Mouse (Mus musculus): ENCODE results near the gene Ccnt1. TPM values are rescaled to one million over a fixed set of nuclear protein-coding genes. Genes with fewer than 3 reads are reported as not detected.
"Not testable (repeated sequence)": the region's sequence is repeated elsewhere in the genome, so short reads cannot be mapped to it uniquely, and the experiment has no call there.

The Ccnt1 gene
- polyA plus RNA-seq, 1 experiment from 2014 or later, result 55.8 TPM

DNA sequence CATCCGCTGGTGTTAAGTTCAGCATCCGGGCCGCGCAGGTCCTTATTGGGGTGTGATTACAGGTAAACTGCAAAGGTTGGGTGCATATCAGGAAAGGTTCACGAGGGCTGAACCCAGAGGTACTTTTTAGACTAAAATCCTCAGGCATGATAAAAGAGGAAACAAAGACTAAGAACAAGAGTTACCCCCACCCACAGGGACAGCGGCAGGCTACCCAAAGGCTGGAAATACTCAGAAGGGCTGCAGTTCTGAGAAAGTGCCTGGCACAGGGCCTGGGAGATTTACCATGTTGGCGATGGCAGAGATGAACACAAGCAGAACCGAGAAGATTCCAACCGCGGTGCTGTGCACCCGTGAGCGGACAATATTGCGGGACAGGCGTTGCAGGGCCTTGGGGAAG is 25.9 kb upstream of the Ccnt1 start:
- no peak for DNase-seq (ENCODE audit: low spot score)

DNA sequence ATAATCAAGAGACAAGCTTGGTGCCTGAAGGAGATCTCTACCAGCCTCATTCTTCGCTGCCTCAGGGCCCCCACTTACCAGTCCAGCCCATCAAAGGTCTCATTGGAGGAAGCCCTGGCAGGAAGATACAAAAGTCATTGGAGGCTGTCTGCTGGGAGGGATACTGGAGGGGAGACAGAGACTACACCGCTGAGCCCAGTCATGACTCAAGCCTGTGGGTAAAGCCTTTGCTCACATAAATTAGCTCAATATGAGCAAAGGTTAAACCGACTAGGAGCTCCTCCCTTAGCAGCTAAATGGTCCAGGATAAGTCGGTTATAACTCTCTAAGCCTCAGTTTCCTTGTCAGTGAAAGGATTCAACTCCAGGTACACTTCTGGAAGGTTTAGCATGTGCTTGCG is 24.3 kb upstream of the Ccnt1 start:
- no peak for DNase-seq (ENCODE audit: low spot score)

DNA sequence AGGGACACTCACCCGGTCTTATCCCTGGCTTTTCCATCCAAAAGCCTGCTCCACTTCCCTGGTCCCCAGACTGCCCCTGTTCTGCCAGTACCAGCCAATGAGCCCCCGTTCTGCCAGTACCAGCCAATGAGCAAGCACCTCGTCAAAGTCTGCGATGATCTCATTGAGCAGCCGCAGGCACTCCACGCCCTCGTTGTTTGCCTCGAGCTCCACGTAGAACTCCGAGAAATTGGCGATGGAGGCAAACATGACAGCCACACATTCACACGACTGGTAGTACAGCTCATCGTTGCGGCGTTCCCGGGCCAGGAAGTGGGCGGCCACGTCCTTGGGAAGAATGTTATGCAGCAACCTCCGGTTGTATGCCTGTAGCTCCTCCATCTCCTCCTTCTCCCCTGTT is 23.5 kb upstream of the Ccnt1 start:
- DNase-seq (ENCODE audit: low spot score), result no peak

DNA sequence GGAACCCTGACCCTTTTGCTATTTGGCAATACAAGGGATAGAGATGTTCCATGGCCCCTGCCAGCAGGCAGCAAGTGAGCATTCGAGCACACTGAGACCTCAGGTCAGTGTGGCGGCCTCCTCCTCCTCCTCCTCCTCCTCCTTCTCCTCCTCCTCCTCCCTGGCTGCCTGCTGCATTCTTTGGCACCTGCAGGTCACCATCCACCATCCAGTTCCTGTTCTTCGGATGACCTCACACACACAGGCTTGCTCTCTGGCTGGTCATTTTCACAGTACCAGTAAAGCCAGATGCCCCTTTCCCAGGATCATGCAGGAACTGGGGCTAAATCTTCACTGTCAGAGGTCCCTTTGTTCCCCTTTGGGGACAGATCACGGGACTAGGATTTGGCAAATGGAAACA is 20.7 kb upstream of the Ccnt1 start:
- no peak for DNase-seq (ENCODE audit: low spot score)

DNA sequence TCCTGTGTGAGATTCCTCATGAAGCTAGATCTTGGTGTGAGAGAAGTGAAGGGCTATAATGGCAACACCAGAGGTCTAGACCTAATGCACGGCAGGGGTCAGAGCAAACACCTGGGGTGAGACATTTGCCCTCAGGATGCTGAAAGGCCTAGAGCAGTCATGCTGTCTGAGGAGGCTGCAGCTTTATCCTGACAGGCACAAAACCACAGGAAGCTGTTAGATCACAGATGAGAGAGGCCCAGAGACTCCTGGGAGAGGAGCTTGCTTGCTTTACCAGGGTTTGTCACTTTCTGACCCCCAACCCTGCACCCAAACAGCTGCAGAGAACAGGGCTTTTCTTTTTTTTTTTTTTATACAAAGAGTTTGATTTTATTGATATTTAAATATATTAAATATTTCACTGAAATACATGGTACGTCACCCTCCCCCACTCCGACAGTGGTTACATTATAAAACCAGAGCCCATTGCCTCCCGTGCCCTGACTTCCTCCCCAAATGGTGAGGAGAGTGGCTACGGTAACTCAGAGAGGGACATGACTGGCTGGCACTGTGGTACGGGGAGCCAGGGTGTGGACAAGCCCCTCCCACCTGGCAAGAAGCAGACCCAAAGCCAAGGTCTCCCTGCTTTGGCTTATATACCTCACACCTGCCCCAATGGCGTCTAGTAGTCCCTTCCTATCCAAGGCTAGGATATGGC is 19.1 kb upstream of the Ccnt1 start:
- peak; percentile 71 for DNase-seq (ENCODE audit: low spot score)

DNA sequence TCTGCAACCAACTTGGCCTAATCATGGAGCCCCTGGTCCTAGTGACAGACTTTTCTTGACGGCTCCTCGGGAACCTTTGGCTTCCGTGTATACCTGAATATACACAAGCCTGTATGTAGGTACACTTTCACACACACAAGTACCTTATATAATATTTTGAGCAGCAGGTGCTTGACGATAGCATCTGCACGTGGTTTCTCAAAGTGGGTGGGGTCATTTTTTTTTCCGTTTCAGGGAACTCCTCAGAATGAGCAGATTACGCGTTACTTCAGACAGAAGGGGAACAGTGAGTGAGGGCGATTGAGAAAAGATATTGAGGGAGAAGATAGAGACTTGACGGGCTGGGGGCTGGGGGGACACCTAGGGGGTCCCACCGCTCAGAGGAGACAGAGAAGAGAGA is 17.0 kb upstream of the Ccnt1 start:
- DNase-seq (ENCODE audit: low spot score), result peak; percentile 58

DNA sequence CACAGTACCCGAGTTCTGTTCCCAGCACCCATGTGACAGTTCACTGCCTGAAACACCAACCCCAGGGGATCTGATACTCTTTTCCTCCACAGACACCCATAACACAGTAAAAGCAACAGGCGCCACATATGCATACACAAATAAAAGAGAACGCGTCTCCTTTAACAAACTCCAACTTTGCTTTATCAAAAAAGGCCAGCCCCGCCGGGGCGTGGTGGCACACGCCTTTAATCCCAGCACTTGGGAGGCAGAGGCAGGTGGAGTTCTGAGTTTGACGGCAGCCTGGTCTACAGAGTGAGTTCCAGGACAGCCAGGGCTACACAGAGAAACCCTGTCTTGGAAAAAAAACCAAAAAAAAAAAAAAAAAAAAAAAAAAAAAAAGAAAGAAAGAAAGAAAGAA is 15.4 kb upstream of the Ccnt1 start:
- not testable (repeated sequence) for DNase-seq (ENCODE audit: low spot score)

DNA sequence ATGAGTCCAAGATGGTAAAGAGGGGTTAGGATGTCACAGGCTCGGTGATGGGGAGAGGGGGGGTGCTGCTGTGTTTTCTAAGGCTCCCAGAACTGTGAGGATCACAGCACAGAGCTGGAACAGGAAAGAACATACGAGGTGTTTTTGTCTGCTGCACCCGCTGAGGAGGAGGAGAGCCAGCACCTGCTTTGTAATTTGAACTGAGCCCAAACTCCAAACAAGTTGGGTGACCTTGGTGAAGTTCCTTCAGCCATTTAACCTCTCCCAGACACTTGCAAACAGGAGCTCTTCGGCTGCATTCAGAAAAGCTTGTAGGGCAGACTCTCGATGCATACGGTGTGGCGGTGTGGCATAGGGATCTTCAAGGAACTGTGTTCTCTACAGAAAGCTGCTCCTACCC is 14.7 kb upstream of the Ccnt1 start:
- DNase-seq (ENCODE audit: low spot score), result no peak

DNA sequence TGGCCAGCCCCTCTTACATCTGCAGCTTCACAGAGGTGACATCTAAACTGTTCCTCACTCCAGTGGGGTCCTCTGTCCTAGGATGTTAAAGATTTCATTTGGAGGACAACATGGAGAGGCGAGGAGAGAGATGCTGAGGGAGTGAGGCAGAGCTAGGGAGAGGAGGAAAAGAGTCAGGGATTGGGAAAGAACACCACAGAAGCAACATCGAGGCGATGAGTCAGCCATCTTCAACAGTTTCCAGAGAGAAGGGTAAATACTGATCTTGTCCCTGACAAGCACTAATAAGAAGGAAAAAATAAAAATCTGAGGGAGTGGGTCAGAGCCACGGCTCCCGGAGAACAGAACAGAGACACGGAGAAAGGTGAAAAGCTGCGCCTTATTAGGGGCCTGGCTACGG is 12.3 kb upstream of the Ccnt1 start:
- no peak for DNase-seq (ENCODE audit: low spot score)

DNA sequence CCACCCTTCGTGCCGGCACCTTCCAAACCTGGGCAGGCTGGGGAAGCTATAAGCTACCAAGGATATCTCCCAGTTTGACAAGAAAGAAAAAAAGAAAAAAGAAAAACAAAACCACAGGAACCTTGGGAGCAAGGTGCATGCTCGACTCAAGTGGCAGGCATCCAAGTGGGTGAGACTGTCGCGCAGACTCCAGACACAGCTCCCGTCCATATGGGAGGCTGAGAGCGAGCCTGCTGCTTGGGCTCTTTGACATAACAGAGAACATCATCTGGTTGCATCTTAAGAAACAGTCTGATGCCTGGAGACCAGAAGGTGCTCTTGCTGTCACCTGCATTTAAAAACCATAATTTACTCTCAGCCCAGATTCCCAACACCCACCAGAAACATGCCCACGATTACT is 11.7 kb upstream of the Ccnt1 start:
- no peak for DNase-seq (ENCODE audit: low spot score)

DNA sequence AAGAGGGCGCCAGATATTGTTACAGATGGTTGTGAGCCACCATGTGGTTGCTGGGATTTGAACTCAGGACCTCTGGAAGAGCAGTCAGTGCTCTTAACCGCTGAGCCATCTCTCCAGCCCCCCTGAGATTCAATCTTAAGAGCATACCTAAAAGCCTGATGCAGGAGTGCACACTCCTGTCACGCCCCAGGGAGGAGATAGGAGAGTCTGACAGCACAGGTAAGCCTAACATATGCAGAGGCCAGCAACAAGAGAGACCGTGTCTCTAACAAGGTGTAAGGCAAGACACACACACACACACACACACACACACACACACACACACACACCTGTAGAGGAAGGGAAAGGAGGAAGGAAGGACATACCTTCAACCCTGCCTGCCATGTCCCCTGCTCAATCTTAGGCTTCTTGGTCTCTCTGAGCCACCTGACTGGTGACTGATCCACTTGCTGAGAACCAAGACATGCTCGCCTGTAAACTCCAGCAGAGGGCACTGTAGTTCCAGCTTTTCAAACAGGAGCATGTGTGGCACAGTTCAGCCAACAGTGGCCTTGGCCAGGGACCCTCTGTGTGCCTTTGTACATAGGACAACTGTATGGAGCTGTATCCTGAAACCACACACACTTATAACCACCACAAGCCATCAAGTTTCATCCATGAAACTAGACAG is 9.2 kb upstream of the Ccnt1 start:
- peak; percentile 91 for DNase-seq (ENCODE audit: low spot score)

DNA sequence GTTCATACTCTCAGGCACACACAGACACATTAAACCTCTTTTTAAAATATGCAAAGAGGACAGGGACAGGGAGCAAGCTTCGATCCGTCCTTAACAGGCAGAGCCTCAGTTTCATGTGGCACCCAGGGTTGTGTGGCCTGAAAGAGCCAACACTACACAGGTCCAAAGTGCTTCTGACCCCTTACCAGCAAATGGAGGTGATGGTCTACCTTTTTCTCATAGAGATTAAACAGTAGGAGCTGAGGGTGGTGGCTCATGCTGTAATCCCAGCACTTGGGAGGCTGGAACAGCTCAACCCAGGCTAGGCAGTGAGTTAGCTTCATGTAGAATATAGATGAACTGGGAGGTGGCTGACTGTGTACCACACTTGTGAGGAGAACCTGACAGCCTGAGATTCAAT is 8.6 kb upstream of the Ccnt1 start:
- DNase-seq (ENCODE audit: low spot score), result no peak

DNA sequence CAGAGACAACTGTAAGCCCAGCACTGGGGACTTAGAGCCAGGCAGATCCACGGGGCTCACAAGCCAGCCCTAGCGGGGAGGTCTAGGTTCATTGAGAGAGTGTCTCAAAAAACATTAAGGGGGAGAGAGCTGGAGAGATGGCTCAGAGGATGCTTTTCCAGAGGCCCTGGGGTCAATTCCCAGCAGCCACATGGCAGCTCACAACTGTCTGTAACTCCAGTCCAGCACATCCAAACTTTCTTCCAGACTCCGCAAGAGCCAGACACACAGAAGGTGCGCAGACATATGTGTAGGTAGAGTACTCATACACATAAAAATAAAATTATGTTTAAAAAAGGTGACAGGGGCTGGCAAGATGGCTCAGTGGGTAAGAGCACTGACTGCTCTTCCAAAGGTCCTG is 2.6 kb upstream of the Ccnt1 start:
- no peak for DNase-seq (ENCODE audit: low spot score)

DNA sequence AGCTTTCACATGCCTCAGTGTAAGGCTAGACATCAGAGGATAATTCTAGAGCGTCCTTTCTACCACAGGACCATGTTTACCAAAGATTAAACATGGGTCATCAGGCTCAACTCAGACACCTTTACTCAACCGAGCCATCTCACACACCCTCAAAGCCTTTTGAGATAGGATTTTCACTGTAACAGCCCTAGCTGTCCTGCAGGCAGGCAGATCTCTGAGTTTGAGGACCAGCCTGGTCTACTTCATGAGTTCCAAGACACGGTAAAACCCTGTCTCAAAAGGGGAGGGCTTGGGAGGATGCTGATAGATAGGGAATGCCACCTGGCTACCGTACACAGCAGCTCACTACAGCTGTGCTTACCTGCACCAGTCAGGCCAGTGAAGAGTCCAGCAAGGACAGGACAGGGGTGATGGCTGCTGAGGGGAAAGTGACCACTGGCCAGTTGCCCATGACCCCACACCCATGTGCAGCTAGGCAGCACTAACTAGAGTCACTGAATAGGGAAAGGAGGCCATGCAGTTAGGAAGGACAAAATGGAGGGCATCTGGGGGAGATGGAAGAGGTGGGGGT is 843 bp downstream of the Ccnt1 start:
- DNase-seq (ENCODE audit: low spot score), result no peak

DNA sequence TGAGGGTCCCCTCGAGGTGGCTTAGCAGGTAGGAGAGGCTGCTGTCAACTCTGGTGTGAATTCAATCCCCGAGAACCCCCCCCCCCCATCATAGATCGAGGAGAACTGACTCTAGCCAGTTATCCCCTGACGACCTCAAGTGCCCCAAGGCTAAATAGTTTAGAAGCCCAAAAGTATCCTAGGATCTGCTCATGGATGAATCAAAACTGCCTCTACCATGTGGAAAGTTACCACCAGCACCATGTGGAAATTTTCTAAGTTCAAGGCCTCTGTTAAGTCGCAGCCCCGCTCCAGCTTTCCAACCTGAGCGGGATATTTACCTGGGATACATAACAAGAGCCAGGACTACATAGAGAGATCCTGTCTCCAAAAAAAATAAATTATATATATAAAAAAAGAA is 1.5 kb downstream of the Ccnt1 start:
- no peak for DNase-seq (ENCODE audit: low spot score)

DNA sequence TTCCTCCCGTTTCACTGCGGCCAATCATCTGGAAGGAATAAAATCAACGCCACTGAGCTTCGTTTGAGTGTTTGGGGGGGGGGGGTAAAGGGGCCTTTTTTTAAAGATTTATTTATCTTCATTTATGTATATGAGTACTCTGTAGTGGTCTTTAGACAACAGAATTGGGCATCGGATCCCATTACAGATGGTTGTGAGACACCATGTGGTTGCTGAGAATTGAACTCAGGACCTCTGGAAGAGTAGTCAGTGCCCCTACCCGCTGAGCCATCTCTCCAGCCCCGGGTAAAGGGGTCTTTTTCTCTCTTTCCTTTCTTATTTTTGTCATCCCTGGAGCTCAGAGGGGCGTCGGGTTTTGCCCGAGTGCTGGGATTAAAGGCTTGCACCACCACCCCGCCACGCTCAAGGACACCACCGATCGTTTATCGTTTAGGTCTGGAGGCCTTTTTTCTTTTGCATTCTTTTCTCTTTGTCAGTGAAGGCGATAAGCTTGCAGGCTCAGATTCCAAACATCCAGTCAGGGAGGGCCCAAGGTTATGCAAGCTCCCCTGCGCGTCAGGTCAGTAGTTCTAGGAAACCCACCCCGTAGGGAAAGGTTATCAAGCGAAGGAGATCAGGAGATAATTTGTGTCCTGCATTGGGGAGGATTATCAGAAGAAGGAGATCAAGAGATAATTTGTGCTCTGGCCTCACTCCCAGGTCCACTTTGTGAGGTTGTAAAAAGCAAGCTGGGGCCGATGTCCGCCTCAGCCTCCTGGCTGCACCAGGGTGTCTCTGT is 2.3 kb downstream of the Ccnt1 start:
- peak; percentile 7 for DNase-seq (ENCODE audit: low spot score)

DNA sequence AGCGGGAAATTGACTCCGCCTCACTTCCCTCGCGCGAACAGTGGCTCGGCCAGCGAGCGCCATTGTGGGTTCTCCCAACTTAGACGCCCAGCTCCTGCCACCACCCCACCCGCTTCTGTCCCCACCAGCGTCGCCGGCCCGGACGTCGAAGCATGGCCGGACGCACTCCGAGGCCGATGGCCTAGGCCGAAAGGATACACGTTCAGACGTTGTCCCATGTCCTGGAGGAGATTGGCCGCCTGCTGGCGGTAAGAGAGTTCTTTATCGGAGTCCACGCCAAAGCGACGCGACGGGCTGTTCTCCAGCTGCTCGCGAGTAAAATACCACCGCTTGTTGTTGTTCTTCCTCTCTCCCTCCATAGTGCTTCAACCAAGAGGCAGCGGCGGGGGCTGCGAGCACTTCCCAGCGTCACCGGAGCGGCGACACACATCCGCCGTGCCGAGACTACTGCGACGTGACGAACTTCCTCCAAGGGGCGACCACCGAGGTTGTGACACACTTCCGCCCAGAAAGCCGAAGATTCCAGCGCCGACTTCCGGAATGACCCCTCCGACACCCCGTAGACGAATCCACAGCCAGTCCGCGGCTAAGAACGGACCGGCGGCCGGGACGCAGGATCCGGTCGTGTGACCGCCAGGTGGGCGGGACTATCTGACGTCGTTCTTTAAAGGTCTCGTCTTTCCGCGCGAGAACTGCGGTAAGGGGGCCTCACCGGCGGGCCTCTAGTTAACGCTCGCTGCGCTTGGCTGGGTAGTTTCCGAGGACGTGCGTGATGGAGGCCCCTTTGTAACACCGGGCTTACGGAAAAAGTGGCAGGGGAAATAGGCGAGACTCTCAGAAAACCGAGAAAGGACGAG is 3.2 kb downstream of the Ccnt1 start:
- DNase-seq (ENCODE audit: low spot score), result peak; percentile 100

DNA sequence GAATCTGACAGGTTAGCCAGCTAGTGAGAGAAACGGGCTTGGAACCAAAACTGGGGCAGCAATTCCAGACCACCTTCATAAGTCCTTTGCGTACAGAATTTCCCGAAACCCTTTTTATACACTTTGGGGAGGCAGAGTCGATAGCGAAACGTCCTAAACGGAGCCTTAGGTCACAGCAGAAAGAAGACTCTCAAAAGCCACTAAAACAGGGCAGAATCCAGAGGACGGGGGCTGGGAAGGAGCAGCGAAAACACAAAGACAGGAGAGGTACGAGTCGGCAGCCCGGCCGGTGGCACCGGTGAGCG is 3.8 kb downstream of the Ccnt1 start:
- no peak for DNase-seq (ENCODE audit: low spot score)

DNA sequence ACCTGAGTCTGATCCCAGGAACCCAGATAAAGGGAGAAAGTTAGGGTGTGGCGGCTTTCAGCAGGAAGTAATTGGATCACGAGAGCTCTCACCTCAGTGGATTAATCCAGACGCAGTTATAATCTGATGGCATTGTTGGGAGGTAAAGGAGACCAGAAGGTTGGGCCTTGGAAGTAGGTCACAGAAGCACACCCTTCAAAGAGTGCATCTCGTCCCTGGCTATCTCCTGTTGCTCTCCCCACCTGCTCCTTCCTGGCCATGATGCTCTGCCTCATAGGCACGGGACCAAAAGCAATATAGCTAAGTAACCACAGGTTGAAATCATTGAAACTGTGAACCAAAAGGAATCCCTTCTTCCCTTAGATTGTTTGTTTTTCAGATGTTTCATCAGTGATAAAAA is 13.5 kb downstream of the Ccnt1 start:
- no peak for DNase-seq (ENCODE audit: low spot score)

DNA sequence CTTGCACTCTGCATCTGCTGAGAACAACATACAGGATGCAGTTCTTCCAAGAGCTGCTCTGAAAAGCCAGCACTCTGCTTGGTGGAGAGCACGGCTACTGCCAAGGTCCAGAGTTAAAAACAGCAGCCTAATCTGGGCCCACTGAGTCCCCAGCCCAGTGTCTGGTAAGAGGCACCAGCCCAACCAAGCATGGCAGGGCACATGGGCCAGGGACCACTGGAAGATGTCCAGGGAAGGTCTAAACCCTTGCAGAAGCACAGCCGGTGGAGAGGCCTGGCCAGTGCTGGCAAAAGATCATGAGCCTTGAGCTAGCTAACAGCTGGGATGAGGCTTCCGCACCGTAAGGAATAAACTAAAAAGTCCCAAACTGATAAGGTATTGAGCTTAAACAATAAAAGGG is 14.8 kb downstream of the Ccnt1 start:
- DNase-seq (ENCODE audit: low spot score), result no peak

DNA sequence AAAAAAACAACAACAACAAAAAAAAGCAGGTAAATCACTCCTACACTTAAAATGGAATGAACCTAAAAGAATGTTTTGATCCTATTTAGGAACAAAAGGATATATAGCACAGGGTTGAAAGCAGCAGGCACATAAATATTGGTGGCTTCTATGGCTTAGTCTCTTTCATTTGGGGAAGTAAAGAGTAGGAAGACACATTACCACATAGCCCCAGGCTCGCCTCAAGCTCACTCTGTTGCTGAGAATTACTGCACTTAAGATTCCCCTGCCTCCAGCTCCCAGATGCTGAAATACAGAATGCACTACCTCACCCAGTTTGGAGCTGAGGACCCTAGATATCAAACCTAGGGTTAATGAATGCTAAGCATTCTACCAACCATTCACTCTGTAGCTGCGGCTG is 18.0 kb downstream of the Ccnt1 start:
- DNase-seq (ENCODE audit: low spot score), result no peak

DNA sequence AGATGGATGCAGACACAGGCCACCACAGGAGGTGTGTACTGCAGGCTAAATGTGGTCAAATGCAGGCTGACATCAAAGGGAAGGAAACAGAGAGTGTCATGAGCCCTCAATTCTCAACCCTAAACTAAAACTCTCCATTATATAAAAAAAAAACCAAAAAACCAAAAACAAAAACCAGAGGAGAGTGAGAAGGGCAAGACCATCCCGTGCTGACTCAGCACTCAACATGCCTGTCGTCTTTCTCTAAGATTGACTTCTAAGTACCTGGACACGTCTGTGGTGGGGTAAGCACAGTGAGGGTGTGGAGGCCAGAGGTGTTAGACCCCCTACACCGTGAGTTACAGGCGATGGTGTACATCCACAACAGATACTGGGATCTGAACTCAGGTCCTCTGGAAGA is 23.9 kb downstream of the Ccnt1 start:
- DNase-seq (ENCODE audit: low spot score), result no peak

All from thymus, postnatal 0 days (tissue).